Mouse (Mus musculus): ENCODE results near the gene Pygo1. TPM values are rescaled to one million over a fixed set of nuclear protein-coding genes. Genes with fewer than 3 reads are reported as not detected.

The Pygo1 gene
- total RNA-seq, 2 experiments from 2014 or later, result 25.6 to 28.4 TPM

DNA sequence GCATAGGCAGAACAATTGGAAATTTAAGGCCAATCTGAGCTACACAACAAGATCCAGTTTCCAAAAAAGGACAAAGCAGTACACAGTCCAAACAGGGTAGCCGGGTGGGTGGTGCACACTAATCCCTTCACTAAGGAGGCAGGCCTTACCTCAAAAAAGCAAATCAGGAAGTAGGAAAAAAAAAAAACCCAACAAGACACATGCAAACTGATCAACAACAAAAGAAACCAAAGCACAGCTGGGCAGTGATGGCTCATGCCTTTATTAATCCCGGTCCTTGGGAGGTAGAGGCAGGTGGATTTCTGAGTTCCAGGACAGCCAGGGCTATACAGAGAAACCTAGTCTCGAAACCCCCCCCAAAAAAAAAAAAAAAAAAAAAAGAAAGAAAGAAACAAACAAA lies 62.3 kb downstream of the Pygo1 start:
- DNase-seq (ENCODE audit: extremely low spot score in 1 of 2, low spot score in 1 of 2), result no peak

DNA sequence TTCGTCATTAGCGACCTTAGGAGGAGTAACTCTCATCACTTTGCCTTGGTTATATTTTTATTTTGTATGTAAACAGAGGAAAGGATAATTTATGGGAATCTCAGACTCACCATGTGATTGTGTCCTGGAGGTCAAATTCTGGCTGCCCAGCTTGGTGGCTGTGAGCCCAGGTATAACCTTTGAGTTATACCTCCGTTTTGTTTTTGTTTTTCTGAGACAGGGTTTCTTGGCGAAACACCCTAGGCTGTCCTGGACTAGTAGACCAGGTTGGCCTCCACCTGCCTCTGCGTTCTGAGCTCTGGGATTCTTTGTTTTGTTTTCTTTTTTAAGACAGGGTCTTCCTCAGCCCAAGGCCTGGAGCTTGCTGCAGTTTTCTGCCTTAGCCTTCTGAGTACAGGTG lies 63.3 kb downstream of the Pygo1 start:
- no peak for DNase-seq (ENCODE audit: extremely low spot score in 1 of 2, low spot score in 1 of 2)

DNA sequence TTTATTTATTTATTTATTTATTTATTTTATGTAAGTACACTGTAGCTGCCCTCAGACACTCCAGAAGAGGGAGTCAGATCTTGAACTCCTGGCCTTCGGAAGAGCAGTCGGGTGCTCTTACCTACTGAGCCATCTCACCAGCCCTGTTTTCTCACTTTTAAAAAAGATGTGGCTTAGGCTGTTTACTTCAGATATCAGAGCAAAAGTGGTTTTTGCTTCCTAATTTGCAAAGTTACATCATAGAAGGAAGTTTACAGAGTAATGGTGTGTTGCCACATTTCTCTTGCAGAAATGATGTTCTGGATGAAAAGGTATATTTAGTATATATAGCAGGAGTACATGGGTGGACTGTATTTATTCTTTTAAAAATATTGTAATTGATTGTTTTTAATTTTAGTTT lies 66.0 kb downstream of the Pygo1 start:
- DNase-seq (ENCODE audit: extremely low spot score in 1 of 2, low spot score in 1 of 2), result no peak

DNA sequence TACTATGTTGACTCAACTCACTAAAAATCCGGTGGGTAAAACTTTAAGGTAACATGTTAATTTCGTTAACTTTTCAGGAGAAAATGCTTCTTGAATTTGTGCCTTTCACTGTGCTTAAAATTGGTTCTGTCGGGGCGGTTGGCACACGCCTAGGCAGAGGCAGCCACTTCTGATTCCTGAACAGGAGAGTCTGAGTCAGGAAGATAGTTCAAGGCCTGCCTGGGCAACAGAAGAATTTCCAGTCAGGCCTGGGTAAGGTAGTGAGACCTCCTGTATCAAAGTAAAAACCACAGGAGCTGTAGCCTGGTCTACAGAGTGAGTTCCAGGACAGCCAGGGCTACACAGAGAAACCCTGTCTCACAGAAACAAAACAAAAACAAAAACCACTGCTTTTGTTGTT lies 67.1 kb downstream of the Pygo1 start:
- no peak for DNase-seq (ENCODE audit: extremely low spot score in 1 of 2, low spot score in 1 of 2)

DNA sequence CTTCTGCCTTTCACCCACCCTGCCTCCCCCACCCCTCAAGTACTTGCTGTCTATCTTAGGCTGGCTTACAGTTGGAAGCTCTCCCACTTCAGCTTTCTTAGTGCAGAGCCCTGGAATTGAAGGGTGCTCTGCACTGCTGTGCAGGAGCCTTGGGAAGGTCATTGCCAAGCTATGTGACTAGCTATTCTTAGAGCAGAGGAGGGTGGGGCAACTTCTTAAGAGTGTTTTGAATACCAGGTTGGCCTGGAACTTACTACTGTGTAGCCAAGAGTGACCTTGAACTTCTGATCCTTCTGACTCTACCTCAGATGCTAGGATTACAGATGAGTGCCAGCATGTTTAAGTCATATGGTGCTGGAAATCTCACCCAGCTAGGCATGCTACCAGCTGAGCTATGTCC lies 70.7 kb downstream of the Pygo1 start:
- no peak for DNase-seq (ENCODE audit: extremely low spot score in 1 of 2, low spot score in 1 of 2)

DNA sequence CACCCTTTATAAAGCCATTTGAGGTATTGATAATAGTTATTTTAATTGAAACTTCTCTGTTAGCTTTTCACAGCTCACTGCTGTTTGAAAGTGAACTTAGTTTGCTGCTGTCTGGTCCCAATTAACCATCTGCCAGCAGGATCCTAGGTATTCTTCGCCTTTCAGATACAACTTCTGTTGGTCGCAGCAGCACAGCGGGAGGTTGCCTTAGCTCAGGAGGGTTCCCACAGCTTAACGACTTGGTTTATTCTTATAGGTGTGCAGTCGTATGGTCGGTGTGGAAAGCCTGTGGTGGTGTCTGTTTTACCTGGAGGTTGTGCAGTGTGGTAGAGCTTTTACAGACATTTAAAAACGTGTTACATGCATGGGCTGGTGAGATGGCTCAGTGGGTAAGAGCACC lies 71.4 kb downstream of the Pygo1 start:
- DNase-seq (ENCODE audit: extremely low spot score in 1 of 2, low spot score in 1 of 2), result no peak

DNA sequence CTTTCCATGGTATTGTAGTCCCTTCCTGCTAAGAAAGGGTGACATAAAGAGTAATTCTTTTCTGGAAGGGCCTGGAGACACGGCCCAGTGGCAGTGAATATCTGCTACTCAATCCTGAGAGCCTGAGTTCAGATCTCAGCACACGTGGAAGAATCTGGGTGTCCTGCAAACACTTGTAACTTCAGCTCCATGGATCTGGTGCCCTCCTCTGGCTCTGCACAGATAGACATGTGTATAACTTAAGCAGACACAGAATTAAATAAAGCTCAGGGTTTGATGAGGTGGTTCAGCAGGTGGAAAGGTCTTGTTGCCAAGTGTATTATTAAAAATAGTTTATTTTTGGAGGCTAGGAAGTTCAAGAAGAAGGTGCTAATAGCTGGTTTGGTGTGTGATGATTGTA lies 75.0 kb downstream of the Pygo1 start:
- no peak for DNase-seq (ENCODE audit: extremely low spot score in 1 of 2, low spot score in 1 of 2)

DNA sequence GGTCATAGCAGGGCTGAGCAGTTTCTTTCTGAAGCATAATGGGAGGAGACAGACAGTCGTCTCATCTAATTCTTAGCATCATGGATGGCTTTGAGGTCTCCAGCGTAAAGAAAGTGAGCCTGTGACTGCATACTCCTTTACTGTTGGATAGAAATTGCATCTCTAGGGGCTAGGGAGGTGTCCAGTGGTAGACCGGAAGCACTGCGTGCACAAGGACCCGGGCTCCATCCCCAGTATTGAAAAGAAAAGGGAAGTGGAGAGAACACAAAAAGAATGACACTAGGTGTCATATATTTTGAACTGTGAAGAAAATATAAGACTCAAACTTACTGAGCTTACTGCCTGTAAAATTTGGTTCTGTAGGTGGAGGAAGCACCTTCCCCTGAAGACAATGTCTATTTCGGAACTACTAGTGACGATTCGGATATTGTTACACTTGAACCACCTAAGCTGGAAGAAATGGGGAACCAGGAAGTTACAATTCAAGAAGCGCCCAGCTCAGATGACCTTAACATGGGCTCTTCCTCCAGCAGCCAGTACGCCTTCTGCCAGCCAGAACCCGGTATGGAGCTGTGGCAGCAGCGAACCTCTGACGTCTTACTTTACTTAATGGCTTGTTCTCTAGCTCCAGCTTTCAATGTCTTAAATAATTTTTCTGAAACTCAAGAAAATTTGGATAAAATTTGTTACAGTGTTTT lies 76.0 kb downstream of the Pygo1 start:
- DNase-seq (ENCODE audit: extremely low spot score in 1 of 2, low spot score in 1 of 2), result no peak

Other genes starting within 250 kb of the Pygo1 start
- 1 to 10 TPM; 1.6 to 2.2 TPM for gene Prtg, start 118.8 kb upstream of the Pygo1 start, total RNA-seq (2021)
- gene Dyx1c1, start 33.1 kb downstream of the Pygo1 start, total RNA-seq (2021), result 1 to 10 TPM; 2.0 to 2.5 TPM
- gene Gm44503, start 33.2 kb downstream of the Pygo1 start, total RNA-seq (2021), result under 1 TPM in 1 of 2 experiments, not detected in 1; 0.25 TPM
- gene Ccpg1os, start 59.7 kb downstream of the Pygo1 start, total RNA-seq (2021), result 10 to 100 TPM in 1 of 2 experiments, 1 to 10 TPM in 1; 9.9 to 11.1 TPM
- gene Ccpg1, start 59.8 kb downstream of the Pygo1 start, total RNA-seq (2021), result 100 to 1,000 TPM; 134 to 158 TPM
- 10 to 100 TPM; 13.7 to 18.1 TPM for gene Pigb, start 114.7 kb downstream of the Pygo1 start, total RNA-seq (2021)
- 10 to 100 TPM; 11.4 to 11.9 TPM for gene Rab27a, start 119.2 kb downstream of the Pygo1 start, total RNA-seq (2021)
- gene Khdc3, start 176.2 kb downstream of the Pygo1 start, total RNA-seq (2021), result 1 to 10 TPM; 3.9 to 4.6 TPM
- 1 to 10 TPM in 1 of 2 experiments, under 1 TPM in 1; 0.42 to 1.1 TPM for gene Gm20509, start 176.8 kb downstream of the Pygo1 start, total RNA-seq (2021)
- 10 to 100 TPM; 61.9 to 64.8 TPM for gene Rsl24d1, start 187.8 kb downstream of the Pygo1 start, total RNA-seq (2021)